Mouse (Mus musculus) mouse embryonic stem cell (cell line): ENCODE measurements around the gene Krcc1.

Source experiments
- in situ Hi-C, 2 experiments: fragments of 300-500 bp; cut with MboI; formaldehyde crosslinking; loops; 1 replicate in 1 of 2; 3 replicates in 1 of 2; pipeline ENCODE4 v1.14.3; 2019 to 2020; ENCODE audit warnings: low sequenced_read_pairs in 2 of 2, low pct_unique_long_range_greater_than_20kb in 1 of 2, mixed read lengths in 1 of 2; ENCODE audit not compliant: unreplicated experiment in 1 of 2

The Krcc1 gene

DNA sequence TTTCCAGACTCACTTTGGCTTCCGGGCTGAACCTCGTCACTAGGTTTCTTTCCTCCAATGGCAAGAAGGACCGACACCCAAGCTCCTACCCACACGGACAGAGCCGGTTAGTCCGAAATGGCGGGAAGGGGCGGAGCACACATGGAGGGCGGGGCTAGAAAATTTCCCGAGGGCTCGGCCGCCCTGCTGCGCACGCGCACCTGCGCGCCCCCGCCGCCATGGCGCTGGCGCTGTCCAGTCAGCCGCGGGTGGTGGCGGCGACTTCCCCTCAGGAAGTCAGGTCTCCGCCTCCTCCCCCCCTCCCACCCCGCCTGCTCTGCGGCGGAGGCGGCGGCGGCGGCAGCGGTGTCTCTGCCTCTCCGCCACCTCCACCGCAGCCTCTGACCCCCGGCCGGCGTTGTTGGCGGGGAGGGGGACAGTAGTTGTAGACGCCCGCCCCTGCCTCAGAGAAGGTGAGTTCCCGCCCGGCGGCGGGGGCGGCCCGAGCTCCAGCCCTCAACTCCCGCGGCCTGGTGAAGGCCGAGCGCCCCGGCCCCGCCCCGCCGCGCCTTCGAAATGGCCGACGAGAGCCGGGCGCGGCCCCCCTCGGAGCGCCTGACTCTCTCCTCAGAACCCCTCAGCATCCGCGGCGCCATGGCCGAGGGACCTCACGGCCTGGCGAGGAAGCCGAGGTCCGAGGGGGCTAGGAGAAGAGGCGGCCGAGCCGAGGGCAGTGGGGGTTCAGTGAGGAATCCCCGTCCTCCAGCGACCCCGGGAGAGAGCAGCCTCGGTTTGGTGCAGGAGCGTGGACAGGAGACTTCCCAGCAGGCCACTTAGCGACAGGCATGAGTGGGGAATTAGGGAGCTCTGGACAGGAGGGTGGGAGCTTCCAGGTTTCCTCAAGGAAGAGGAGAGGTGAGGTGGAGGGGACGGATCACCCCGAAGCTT, at the start of gene Krcc1:
Gene Krcc1, plus strand, starts transcription at position 289 of the 927 bp plus-strand sequence.
- in situ Hi-C loops = no loop called here

DNA sequence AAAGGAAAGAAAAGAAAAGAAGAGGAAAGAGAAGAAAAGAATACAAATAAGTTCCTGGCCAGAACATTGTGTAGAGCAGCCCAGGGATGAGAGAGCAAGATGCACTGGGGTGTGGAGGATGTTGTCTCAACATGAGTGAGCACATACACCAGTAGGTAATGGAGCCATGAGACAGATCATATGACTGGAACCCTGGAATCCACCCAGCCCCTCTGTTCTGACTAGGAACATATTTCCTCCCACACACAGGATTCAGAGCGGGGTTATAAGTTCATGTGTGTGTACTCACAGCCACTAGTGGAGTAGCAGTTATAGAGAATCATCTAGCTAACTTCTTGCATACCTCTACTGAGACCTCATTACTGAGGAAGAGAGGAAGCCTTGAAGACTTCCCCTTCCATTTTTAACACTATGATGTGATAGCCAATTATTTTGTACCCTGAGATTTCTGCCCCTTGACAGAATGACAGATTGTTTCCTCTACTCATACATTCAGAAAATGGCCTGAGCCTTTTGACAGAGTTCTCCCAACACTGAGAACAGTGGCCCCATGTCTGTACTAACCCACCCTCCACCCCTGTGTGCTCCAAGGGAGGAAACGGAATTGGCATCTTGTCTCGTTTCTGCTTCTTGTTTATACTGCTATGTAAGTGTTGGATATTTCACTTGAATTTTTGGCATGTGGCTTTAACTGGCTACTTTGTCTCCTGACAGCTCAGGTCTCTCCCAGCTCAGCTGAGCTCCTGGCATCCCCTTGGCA, 47.1 kb upstream of the Krcc1 start:
- in situ Hi-C loops = no loop called here

DNA sequence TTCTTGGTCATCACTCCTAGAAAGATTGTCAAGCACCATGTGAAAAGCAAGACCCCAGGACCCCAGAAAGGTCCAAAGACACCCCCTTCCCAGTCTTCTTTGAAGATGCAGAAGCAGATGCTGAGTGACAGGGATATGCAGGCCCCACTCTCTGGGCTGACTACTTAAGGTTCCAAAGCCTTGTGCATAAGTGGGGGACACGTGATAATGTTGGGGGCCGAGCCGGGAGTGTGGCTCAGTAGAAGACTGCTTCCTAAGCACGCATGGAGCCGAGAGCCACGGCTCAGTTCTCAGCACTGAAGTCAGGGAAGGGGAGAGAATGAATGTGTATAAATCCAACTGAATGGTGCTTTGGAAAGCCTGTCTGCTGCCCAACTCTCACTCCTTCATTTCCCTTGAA, 44.9 kb upstream of the Krcc1 start:
- in situ Hi-C loops = no loop called here

DNA sequence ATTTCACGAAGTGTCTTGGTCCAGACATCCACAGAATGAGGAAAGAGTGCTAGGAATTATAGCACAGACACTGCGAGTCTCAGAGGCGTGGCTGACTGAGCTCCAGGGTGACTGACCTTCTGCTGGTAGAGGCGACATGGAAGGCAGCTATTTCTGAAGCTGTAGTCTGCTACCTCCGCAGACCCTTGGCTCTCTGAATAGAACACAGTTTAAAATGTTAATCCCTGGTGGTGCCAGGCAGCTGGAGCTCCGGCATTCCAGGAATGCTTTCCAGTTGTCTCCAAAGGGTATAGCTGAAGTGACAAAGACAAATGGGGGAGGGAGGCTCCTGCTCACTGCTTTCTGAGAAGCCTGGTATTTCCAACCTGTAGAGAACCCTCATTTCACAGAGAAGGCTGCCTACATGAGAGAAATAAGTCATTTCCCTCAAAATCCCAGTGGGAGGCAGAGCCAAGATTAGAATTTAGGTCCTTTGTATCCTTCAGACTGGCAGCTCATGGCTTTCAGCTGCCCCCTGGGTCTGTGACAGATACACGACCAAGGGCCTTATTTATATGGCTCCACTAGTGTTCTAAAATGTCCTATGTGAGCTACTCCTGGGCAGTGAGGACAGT, 44.2 kb upstream of the Krcc1 start:
- in situ Hi-C loops = no loop called here

GRCm38 (mm10) chr6:71235121-71235520, 36.4 kb upstream of the Krcc1 start:
- in situ Hi-C loops = no loop called here

- in situ Hi-C loops = no loop called here
Measured at GRCm38 (mm10) chr6:71235944-71236343, 35.5 kb upstream of the Krcc1 start.

- in situ Hi-C loops = no loop called here
Measured at GRCm38 (mm10) chr6:71236506-71236905, 35.0 kb upstream of the Krcc1 start.

DNA sequence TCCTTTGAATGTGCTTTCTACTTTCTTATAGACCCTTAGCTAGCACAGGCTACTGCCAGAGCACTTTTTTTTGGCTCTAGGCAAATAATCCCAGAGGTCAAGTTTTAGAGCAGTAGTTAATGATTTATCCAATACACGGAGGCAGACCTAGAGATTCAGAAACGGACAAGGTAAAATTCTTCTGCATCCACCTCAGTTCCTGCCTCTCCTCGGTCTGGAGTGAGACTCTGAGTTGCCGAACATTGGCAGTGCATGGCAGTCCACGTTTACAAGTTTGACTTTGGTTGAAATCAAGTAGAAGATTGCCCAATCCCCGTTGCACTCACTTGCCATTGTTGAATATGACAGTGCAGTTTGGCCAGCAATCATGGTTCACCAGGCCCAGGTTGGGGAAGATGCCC, 34.4 kb upstream of the Krcc1 start:
- in situ Hi-C loops = no loop called here

DNA sequence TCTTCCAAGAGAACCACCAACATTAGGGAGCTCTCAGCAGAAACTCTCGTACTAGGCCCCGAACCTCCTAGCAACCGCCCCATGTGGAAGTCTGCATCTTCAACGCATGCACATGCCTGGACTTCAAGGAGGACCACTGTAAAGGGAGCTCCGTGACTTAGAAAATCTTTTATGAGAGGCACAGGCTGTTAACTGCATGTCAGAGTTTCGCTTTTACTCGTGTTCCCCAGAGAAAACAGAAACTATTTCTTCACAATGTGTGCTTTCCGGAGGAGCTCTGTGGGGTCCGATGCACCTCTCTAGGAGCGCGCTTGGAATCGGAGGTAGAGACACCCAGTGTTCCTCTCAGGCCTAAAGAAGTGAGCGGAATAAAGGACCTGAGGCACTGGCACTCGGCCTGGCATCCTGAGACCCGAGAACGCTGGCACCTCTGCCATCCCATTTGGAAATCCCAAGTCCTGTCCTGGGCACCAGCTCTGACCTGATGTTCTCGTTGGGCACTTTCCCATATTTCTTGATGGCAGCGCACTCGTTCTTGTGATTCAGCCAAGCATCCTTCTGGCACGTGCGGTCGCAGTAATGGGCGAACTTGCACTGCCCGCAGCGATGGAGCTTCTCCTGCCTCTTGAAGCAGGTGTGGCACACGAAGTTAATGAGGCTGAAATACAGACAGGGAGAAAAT, 32.3 kb upstream of the Krcc1 start:
- in situ Hi-C loops = no loop called here

GRCm38 (mm10) chr6:71240831-71241230, 30.6 kb upstream of the Krcc1 start:
- in situ Hi-C loops = no loop called here

DNA sequence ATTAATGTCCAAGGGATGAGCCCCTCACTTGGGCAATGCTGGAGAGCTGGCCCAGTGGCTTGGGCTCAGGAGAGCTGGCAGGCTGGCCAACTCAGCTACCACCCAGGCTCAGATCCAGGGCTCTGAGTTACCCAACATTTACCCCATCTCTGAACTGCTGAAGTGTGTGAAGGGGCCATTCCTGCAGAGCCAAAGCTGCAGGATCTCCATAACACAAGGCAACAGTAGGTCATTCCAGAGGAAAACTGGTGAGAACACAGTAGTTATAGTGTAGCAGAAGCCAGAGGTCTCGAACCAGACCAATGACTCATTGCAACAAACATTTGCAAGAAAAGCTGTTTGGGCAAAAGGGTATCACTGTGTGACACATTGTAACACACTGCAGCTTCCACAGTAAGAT, 28.7 kb upstream of the Krcc1 start:
- in situ Hi-C loops = no loop called here

- in situ Hi-C loops = no loop called here
Measured at GRCm38 (mm10) chr6:71243258-71243657, 28.2 kb upstream of the Krcc1 start.

DNA sequence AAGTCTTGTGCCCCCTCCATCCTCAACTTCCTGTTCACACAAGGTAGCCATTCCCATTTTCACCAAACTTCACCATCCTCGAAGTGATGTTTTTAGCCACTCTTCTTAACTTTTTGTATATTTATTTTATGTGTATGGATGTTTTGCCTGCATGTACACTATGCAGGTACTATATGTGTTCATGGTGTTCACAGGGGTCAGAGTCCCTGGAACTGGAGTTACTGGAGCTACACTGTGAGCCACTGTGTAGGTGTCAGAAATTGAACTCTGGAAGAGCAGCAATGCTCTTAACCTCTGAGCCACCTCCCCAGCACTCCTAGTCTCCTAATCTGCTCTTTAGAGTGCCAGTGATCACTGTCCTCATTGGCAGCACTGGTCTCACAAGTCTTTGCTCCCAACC, 23.1 kb upstream of the Krcc1 start:
- in situ Hi-C loops = no loop called here

GRCm38 (mm10) chr6:71249615-71250014, 21.9 kb upstream of the Krcc1 start:
- in situ Hi-C loops = no loop called here

GRCm38 (mm10) chr6:71250951-71251350, 20.5 kb upstream of the Krcc1 start:
- in situ Hi-C loops = no loop called here

- in situ Hi-C loops = no loop called here
Measured at GRCm38 (mm10) chr6:71254456-71254855, 17.0 kb upstream of the Krcc1 start.

DNA sequence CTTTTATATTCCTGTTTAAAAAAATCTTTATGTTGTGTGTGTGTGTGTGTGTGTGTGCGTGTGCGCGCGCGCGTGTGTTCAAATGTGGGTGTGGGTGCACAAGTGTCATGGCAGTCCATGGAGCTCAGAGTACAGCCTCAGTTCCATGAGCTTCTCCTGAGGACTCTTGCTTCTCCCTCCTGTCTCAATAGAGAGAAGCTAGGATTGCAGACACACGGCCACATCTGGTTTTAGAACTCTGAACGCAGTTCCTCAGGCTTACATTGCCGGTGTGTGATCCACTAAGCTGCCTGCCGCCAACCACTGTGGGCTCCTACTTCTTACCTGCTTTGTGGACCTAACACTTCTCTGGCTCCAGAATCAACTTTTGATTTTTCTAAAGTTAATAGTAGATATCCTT, 15.3 kb upstream of the Krcc1 start:
- in situ Hi-C loops = no loop called here

DNA sequence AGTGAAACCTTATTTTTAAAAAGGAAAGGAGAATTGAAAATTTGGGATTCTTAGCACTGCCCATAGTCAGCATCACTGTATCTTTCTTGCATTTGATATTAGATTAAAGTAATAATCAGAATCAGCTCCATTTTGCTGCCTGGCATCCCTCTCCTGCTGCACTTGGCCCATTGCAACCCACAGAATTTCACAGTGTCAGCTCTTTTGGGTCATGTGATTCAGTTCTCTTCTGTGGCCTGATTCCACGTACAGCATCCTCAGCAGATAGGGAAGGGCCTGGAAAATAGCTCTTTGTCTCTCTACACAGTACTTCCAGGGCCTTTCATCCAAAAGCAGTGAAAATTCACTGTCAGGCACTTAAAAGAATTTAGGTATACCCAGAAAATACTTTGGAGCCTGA, 14.1 kb upstream of the Krcc1 start:
- in situ Hi-C loops = no loop called here

DNA sequence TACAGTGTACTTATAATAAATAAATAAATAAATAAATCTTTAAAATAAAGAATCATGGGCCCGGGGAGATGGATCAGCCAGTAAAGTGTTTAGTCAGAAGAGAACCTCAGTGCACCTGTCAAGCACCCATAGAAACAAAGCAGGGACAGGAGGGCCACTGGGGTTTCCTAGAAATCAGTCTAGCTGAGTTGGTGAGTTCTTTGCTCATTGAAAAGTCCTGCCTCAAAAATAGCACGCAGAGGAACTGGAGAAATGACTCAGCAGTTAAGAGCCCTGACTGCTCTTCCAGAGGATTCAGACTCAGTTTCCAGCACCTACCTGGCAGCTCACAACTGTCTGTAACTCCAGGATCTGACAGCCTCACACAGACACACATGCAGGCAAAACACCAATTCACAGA, 12.9 kb upstream of the Krcc1 start:
- in situ Hi-C loops = no loop called here
